Mouse (Mus musculus): ENCODE measurements around the gene Smok3a. TPM values are rescaled to one million over a fixed set of nuclear protein-coding genes. Genes with fewer than 3 reads are reported as not detected.

Gene Smok3a
- polyA plus RNA-seq, 2 experiments: not detected

DNA sequence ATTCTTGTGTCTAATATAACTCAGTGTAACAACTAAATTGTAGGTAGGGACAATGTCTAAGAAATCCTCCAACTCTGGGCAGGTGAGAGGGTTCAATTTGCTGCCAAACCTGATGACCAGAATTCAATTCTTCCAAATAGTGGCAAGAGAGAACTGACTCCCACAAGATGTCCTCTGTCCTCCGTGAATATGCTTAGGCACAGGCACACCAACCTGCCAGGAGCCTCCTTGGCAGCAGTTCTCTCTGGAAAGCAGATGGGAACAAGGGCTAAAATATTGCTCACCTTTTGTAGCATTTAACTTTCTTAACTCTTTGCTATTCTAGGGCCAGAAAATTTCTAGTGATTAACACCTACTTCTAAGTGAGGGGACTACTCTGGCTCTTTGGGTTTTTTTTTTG is 43.8 kb upstream of the Smok3a start:
- no peak for DNase-seq (ENCODE audit: low read depth in 3 of 3, low spot score in 3 of 3)
- 28% methylated on average over 1 of the region's 1 CpGs for WGBS (ENCODE audit: insufficient replicate concordance)
- H3K27me3 ChIP-seq (ENCODE audit: control insufficient read depth, insufficient read depth, low read length): no peaks in the 10 kb centered on the region
- no peak for ATAC-seq (ENCODE audit: insufficient read depth)
- no peak for TF ChIP-seq EP300 (IDR thresholded peaks at IDR 0.05; ENCODE audit: low read depth)
- TF ChIP-seq CTCF (IDR thresholded peaks at IDR 0.05; ENCODE audit: low read depth): no peak
- no peak overlapping the region for H3K4me3 ChIP-seq (ENCODE audit: insufficient read depth in 1 of 2, low read depth in 2 of 2, low read length in 2 of 2)
- H3K9me3 ChIP-seq (ENCODE audit: control insufficient read depth, low read length): no peaks in the 10 kb centered on the region
- H3K4me1 ChIP-seq (replicated peaks; ENCODE audit: control insufficient read depth in 2 of 2, insufficient read depth in 2 of 2, low read length in 1 of 2): peaks cover 0 to 3% of the 10 kb centered on the region in 2 experiments; a peak in 1 of 4 replicates
- no peak overlapping the region for H3K9ac ChIP-seq (replicated peaks)
- H3K27ac ChIP-seq: no peak overlapping the region
- no peak overlapping the region for H3K4me2 ChIP-seq (ENCODE audit: low read depth)
- H3K36me3 ChIP-seq (replicated peaks; ENCODE audit: control insufficient read depth, insufficient read depth, low read depth): no peaks in the 10 kb centered on the region

- 63% methylated on average over 2 of the region's 2 CpGs for WGBS (ENCODE audit: insufficient replicate concordance)
- H3K27me3 ChIP-seq (ENCODE audit: control insufficient read depth, insufficient read depth, low read length): no peaks in the 10 kb centered on the region
- peaks cover 0 to 3% of the 10 kb centered on the region in 2 experiments; a peak in 1 of 4 replicates for H3K4me1 ChIP-seq (replicated peaks; ENCODE audit: control insufficient read depth in 2 of 2, insufficient read depth in 2 of 2, low read length in 1 of 2)
- no peak for ATAC-seq (ENCODE audit: insufficient read depth)
- no peak overlapping the region for H3K4me2 ChIP-seq (ENCODE audit: low read depth)
- H3K36me3 ChIP-seq (replicated peaks; ENCODE audit: control insufficient read depth, insufficient read depth, low read depth): no peaks in the 10 kb centered on the region
- H3K9me3 ChIP-seq (ENCODE audit: control insufficient read depth, low read length): no peaks in the 10 kb centered on the region
- H3K27ac ChIP-seq: no peak overlapping the region
- H3K4me3 ChIP-seq (ENCODE audit: insufficient read depth in 1 of 2, low read depth in 2 of 2, low read length in 2 of 2): no peak overlapping the region
- no peak for DNase-seq (ENCODE audit: low read depth in 3 of 3, low spot score in 3 of 3)
- TF ChIP-seq CTCF (IDR thresholded peaks at IDR 0.05; ENCODE audit: low read depth): no peak
- no peak for TF ChIP-seq EP300 (IDR thresholded peaks at IDR 0.05; ENCODE audit: low read depth)
- no peak overlapping the region for H3K9ac ChIP-seq (replicated peaks)
Measured at GRCm38 (mm10) chr5:137979081-137979480, 42.0 kb upstream of the Smok3a start.

GRCm38 (mm10) chr5:137981300-137981699 is 39.8 kb upstream of the Smok3a start, which contains the start of gene Azgp1:
Azgp1 (plus strand) TSS chr5:137981520.
- WGBS (ENCODE audit: insufficient replicate concordance): 43% methylated on average over 4 of the region's 4 CpGs
- no peak within 1 kb of the TSS for H3K4me3 ChIP-seq (ENCODE audit: insufficient read depth in 1 of 2, low read depth in 2 of 2, low read length in 2 of 2)
- H3K4me2 ChIP-seq (ENCODE audit: low read depth): no peak within 1 kb of the TSS
- H3K4me1 ChIP-seq (replicated peaks; ENCODE audit: control insufficient read depth in 2 of 2, insufficient read depth in 2 of 2, low read length in 1 of 2): no peaks in the 10 kb centered on the region; a peak in 1 of 4 replicates
- DNase-seq (ENCODE audit: low read depth in 3 of 3, low spot score in 3 of 3): no peak
- H3K27ac ChIP-seq: no peak within 1 kb of the TSS
- no peak within 1 kb of the TSS for H3K9ac ChIP-seq (replicated peaks)
- H3K9me3 ChIP-seq (ENCODE audit: control insufficient read depth, low read length): no peaks in the 10 kb centered on the region
- no peak for ATAC-seq (ENCODE audit: insufficient read depth)
- TF ChIP-seq CTCF (IDR thresholded peaks at IDR 0.05; ENCODE audit: low read depth) (no peak), EP300 (IDR thresholded peaks at IDR 0.05; ENCODE audit: low read depth) (no peak)
- H3K36me3 ChIP-seq (replicated peaks; ENCODE audit: control insufficient read depth, insufficient read depth, low read depth): no peaks in the 10 kb centered on the region
- no peaks in the 10 kb centered on the region for H3K27me3 ChIP-seq (ENCODE audit: control insufficient read depth, insufficient read depth, low read length)

GRCm38 (mm10) chr5:137986351-137986750 is 34.7 kb upstream of the Smok3a start:
- H3K27me3 ChIP-seq (ENCODE audit: control insufficient read depth, insufficient read depth, low read length): no peaks in the 10 kb centered on the region
- no peaks in the 10 kb centered on the region for H3K36me3 ChIP-seq (replicated peaks; ENCODE audit: control insufficient read depth, insufficient read depth, low read depth)
- no peaks in the 10 kb centered on the region for H3K9me3 ChIP-seq (ENCODE audit: control insufficient read depth, low read length)
- no peak overlapping the region for H3K4me2 ChIP-seq (ENCODE audit: low read depth)
- no peaks in the 10 kb centered on the region for H3K4me1 ChIP-seq (replicated peaks; ENCODE audit: control insufficient read depth in 2 of 2, insufficient read depth in 2 of 2, low read length in 1 of 2)
- 36% methylated on average over 1 of the region's 1 CpGs for WGBS (ENCODE audit: insufficient replicate concordance)
- ATAC-seq (ENCODE audit: insufficient read depth): no peak
- H3K27ac ChIP-seq: no peak overlapping the region
- TF ChIP-seq CTCF (IDR thresholded peaks at IDR 0.05; ENCODE audit: low read depth) (no peak), EP300 (IDR thresholded peaks at IDR 0.05; ENCODE audit: low read depth) (no peak)
- DNase-seq (ENCODE audit: low read depth in 3 of 3, low spot score in 3 of 3): no peak
- H3K9ac ChIP-seq (replicated peaks): no peak overlapping the region
- H3K4me3 ChIP-seq (ENCODE audit: insufficient read depth in 1 of 2, low read depth in 2 of 2, low read length in 2 of 2): no peak overlapping the region

DNA sequence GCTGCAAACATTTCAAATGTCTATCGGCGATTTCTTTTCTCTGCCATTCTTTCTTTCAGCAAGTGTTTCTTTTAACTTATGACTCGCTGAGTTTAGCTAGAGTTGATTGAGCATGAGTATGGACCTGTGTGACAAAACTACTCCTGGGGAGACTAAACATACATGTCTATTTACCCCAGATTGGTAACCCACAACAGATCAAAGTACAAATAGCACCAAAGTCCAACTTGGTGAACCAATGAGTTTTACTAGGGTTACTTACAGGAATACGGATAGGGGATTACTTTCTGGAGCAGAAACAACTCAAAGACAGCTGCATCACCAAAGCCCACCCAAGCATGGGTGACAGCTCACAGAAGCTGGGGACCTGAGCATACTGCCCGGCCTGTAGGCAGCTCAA is 11.6 kb upstream of the Smok3a start:
- H3K9me3 ChIP-seq (ENCODE audit: control insufficient read depth, low read length): no peaks in the 10 kb centered on the region
- no peak overlapping the region for H3K4me2 ChIP-seq (ENCODE audit: low read depth)
- 64% methylated on average over 5 of the region's 5 CpGs for WGBS (ENCODE audit: insufficient replicate concordance)
- ATAC-seq (ENCODE audit: insufficient read depth) (no peak), DNase-seq (ENCODE audit: low read depth in 3 of 3, low spot score in 3 of 3) (no peak)
- H3K9ac ChIP-seq (replicated peaks): no peak overlapping the region
- no peak overlapping the region for H3K4me3 ChIP-seq (ENCODE audit: insufficient read depth in 1 of 2, low read depth in 2 of 2, low read length in 2 of 2)
- no peak for TF ChIP-seq CTCF (IDR thresholded peaks at IDR 0.05; ENCODE audit: low read depth)
- TF ChIP-seq EP300 (IDR thresholded peaks at IDR 0.05; ENCODE audit: low read depth): no peak
- H3K27me3 ChIP-seq (ENCODE audit: control insufficient read depth, insufficient read depth, low read length): no peaks in the 10 kb centered on the region
- peaks cover 0 to 4% of the 10 kb centered on the region in 2 experiments; a peak in 1 of 4 replicates for H3K4me1 ChIP-seq (replicated peaks; ENCODE audit: control insufficient read depth in 2 of 2, insufficient read depth in 2 of 2, low read length in 1 of 2)
- H3K27ac ChIP-seq: no peak overlapping the region
- H3K36me3 ChIP-seq (replicated peaks; ENCODE audit: control insufficient read depth, insufficient read depth, low read depth): no peaks in the 10 kb centered on the region
